Mouse (Mus musculus): ENCODE data around the gene Ppa1. TPM values are rescaled to one million over a fixed set of nuclear protein-coding genes. Genes with fewer than 3 reads are reported as not detected.
"Not testable (repeated sequence)": the region's sequence is repeated elsewhere in the genome, so short reads cannot be mapped to it uniquely, and the experiment has no call there.

Gene Ppa1
- polyA plus RNA-seq (2014; fragmentation: Nextera tagmentation; extraction: Ambion mirVana) = 218 and 237 TPM in 2 replicates

- H3K4me3 ChIP-seq (ENCODE audit: low read depth, low read length) = peak within 1 kb of the TSS; percentile 82
- peak; percentile 91 for DNase-seq (ENCODE audit: low spot score)
- WGBS = 3% methylated on average over 50 of the region's 50 CpGs
- H3K4me1 ChIP-seq (replicated peaks; ENCODE audit: control insufficient read depth, insufficient read depth, low read length) = peaks cover 8% of the 10 kb centered on the region
- peak within 1 kb of the TSS; percentile 80 for H3K9ac ChIP-seq (ENCODE audit: low read depth, low read length)
- peak within 1 kb of the TSS; percentile 66 for H3K27ac ChIP-seq (ENCODE audit: low read depth, low read length)
- ATAC-seq (replicated peaks; ENCODE audit: low FRiP score) = peak; percentile 92
- H3K36me3 ChIP-seq (ENCODE audit: control insufficient read depth, insufficient read depth, low read length) = no peaks in the 10 kb centered on the region
- peak within 1 kb of the TSS; percentile 69 for H3K4me2 ChIP-seq
- no peaks in the 10 kb centered on the region for H3K27me3 ChIP-seq (replicated peaks; ENCODE audit: control insufficient read depth, insufficient read depth, low read length)
- H3K9me3 ChIP-seq (ENCODE audit: control insufficient read depth, low read length) = no peaks in the 10 kb centered on the region
These were observed at the start of gene Ppa1 for GRCm38 (mm10) chr10:61647790-61648736. Gene Ppa1 (plus strand): TSS chr10:61648552.

- no peak for DNase-seq (ENCODE audit: low spot score)
- Histone ChIP-seq H3K27ac (ENCODE audit: low read depth, low read length) (no peak overlapping the region), H3K9ac (ENCODE audit: low read depth, low read length) (no peak overlapping the region), H3K36me3 (ENCODE audit: control insufficient read depth, insufficient read depth, low read length) (no peaks in the 10 kb centered on the region), H3K4me2 (no peak overlapping the region), H3K9me3 (ENCODE audit: control insufficient read depth, low read length) (no peaks in the 10 kb centered on the region), H3K27me3 (replicated peaks; ENCODE audit: control insufficient read depth, insufficient read depth, low read length) (peaks cover 30% of the 10 kb centered on the region), H3K4me3 (ENCODE audit: low read depth, low read length) (no peak overlapping the region), H3K4me1 (replicated peaks; ENCODE audit: control insufficient read depth, insufficient read depth, low read length) (peaks cover 8% of the 10 kb centered on the region)
- 73% methylated on average over 9 of the region's 9 CpGs for WGBS
- ATAC-seq (replicated peaks; ENCODE audit: low FRiP score) = no peak
These were observed 48.7 kb upstream of the Ppa1 start for GRCm38 (mm10) chr10:61599556-61600114.

- 11% methylated on average over 14 of the region's 14 CpGs for WGBS
- peak overlapping the region; percentile 29 for H3K4me3 ChIP-seq (ENCODE audit: low read depth, low read length)
These were observed 45.9 kb upstream of the Ppa1 start for GRCm38 (mm10) chr10:61602283-61603033.

DNA sequence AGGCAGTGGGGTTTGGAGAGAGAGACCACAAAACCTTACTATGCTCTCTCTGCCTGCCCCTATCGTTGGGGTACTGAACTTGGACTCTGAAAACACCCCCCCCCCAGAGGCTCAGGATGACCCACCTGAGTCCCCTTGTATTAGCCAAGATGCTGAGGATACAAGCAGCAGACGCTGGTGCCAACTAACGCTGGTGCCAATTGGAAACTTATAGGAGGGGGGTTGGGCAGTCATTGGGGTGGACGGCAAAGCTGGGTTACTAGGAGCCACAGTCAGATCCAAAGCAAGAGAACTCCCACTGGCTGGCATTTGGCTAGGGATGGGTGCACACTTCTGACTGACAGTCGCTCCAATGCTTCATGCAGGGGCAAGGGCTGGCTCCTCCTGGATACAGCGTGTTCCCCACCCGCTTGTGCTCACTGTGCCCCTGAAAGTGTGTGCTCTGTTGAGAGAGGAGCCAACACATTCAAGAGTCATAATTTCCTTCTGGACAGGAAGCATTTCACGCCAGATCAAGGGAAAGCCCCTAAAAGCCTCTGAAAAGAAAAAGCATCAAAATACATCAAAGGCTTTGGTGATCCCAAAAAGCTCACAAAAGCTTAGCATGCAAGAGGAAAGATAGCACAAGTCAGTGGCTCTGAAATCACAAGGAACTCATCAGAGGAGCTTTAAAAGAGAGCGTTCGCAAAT is 43.8 kb upstream of the Ppa1 start:
- Histone ChIP-seq H3K27ac (ENCODE audit: low read depth, low read length) (no peak overlapping the region), H3K36me3 (ENCODE audit: control insufficient read depth, insufficient read depth, low read length) (no peaks in the 10 kb centered on the region), H3K4me2 (no peak overlapping the region), H3K27me3 (replicated peaks; ENCODE audit: control insufficient read depth, insufficient read depth, low read length) (0 out of 2 replicates have a peak, but pooled peaks cover 5% of the 10 kb centered on the region), H3K4me3 (ENCODE audit: low read depth, low read length) (no peak overlapping the region), H3K9ac (ENCODE audit: low read depth, low read length) (no peak overlapping the region), H3K9me3 (ENCODE audit: control insufficient read depth, low read length) (no peaks in the 10 kb centered on the region), H3K4me1 (replicated peaks; ENCODE audit: control insufficient read depth, insufficient read depth, low read length) (0 out of 2 replicates have a peak, but pooled peaks cover 3% of the 10 kb centered on the region)
- ATAC-seq (replicated peaks; ENCODE audit: low FRiP score) = no peak
- no peak for DNase-seq (ENCODE audit: low spot score)
- WGBS = 68% methylated on average over 10 of the region's 10 CpGs

More at GRCm38 (mm10) chr10:61602283-61603033, 45.9 kb upstream of the Ppa1 start:
- Histone ChIP-seq H3K9me3 (ENCODE audit: control insufficient read depth, low read length) (no peaks in the 10 kb centered on the region), H3K9ac (ENCODE audit: low read depth, low read length) (no peak overlapping the region), H3K27ac (ENCODE audit: low read depth, low read length) (no peak overlapping the region), H3K27me3 (replicated peaks; ENCODE audit: control insufficient read depth, insufficient read depth, low read length) (peaks cover 7% of the 10 kb centered on the region; the same call in 1 of the 2 replicates), H3K36me3 (ENCODE audit: control insufficient read depth, insufficient read depth, low read length) (no peaks in the 10 kb centered on the region), H3K4me1 (replicated peaks; ENCODE audit: control insufficient read depth, insufficient read depth, low read length) (0 out of 2 replicates have a peak, but pooled peaks cover 3% of the 10 kb centered on the region), H3K4me2 (peak overlapping the region; percentile 67)
- DNase-seq (ENCODE audit: low spot score) (peak; percentile 66), ATAC-seq (replicated peaks; ENCODE audit: low FRiP score) (peak; percentile 72)

DNA sequence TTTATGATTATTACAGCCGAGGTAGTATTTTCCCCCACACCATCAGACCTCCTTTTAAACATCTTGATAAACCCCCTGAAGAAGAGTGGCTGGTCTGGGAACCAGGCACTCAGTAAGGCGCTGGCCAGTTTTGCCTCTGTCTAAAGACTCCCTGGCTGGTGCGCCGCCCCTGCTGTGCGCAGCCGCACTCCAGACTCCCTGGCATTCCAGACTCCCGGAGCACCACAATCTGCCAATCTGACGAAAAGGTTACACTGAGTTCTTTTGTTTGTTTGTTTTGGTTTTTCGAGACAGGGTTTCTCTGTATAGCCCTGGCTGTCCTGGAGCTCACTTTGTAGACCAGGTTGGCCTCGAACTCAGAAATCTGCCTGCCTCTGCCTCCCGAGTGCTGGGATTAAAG is 43.0 kb upstream of the Ppa1 start:
- not testable (repeated sequence) for H3K4me3 ChIP-seq (ENCODE audit: low read depth, low read length)

DNA sequence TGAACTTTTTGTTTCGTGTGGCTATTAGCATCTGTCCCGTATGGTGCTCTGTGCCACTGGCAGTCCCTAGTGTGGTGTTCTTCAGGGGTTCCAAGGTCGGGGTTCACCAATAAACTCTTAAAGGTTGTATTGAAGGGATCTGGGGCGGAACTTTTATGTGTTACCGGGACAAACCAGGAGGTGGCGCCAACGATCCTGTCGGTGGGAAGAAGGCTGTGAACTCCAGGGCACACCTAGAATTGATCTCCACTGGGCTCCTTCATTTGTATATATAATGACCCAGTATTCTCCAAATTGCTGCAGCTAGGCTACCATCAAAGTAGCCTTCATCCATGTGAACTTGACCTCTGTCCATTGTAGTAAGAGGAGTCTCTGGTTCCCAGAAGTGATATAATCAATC is 42.5 kb upstream of the Ppa1 start:
- DNase-seq (ENCODE audit: low spot score) = peak; percentile 55
- no peak overlapping the region for H3K27ac ChIP-seq (ENCODE audit: low read depth, low read length)

More for the DNA sequence above, 43.0 kb upstream of the Ppa1 start:
- not testable (repeated sequence) for H3K27ac ChIP-seq (ENCODE audit: low read depth, low read length); H3K9me3 ChIP-seq (ENCODE audit: control insufficient read depth, low read length); H3K4me1 ChIP-seq (replicated peaks; ENCODE audit: control insufficient read depth, insufficient read depth, low read length); H3K9ac ChIP-seq (ENCODE audit: low read depth, low read length); H3K27me3 ChIP-seq (replicated peaks; ENCODE audit: control insufficient read depth, insufficient read depth, low read length); DNase-seq (ENCODE audit: low spot score); H3K4me2 ChIP-seq; H3K36me3 ChIP-seq (ENCODE audit: control insufficient read depth, insufficient read depth, low read length); ATAC-seq (replicated peaks; ENCODE audit: low FRiP score)
- 62% methylated on average over 11 of the region's 11 CpGs for WGBS

DNA sequence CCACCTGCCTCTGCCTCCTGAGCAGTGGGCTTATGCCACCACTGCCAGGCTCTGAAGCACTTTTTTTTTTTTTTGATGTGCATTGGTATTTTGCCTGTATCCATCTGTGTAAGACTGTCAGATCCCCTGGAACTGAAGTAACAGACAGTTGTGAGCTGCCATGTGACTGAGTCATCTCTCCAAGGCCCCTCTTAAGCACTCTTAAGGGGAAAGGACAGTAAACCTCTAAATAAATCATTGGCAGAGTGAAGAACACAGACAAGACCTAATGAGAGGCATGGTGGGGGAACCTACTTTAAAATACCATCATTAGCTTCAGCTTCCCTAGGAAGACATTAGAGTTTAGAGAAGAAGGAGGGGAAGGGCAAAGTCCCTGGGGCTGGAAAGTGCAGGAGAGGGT is 40.1 kb upstream of the Ppa1 start:
- ATAC-seq (replicated peaks; ENCODE audit: low FRiP score) = no peak
- Histone ChIP-seq H3K4me1 (replicated peaks; ENCODE audit: control insufficient read depth, insufficient read depth, low read length) (no peaks in the 10 kb centered on the region), H3K9ac (ENCODE audit: low read depth, low read length) (no peak overlapping the region), H3K27me3 (replicated peaks; ENCODE audit: control insufficient read depth, insufficient read depth, low read length) (0 out of 2 replicates have a peak, but pooled peaks cover 5% of the 10 kb centered on the region), H3K27ac (ENCODE audit: low read depth, low read length) (no peak overlapping the region), H3K36me3 (ENCODE audit: control insufficient read depth, insufficient read depth, low read length) (no peaks in the 10 kb centered on the region), H3K9me3 (ENCODE audit: control insufficient read depth, low read length) (no peaks in the 10 kb centered on the region), H3K4me2 (no peak overlapping the region), H3K4me3 (ENCODE audit: low read depth, low read length) (no peak overlapping the region)
- DNase-seq (ENCODE audit: low spot score) = no peak

More for the DNA sequence above, 42.5 kb upstream of the Ppa1 start:
- Histone ChIP-seq H3K4me2 (no peak overlapping the region), H3K36me3 (ENCODE audit: control insufficient read depth, insufficient read depth, low read length) (no peaks in the 10 kb centered on the region), H3K9me3 (ENCODE audit: control insufficient read depth, low read length) (no peaks in the 10 kb centered on the region), H3K9ac (ENCODE audit: low read depth, low read length) (no peak overlapping the region), H3K4me1 (replicated peaks; ENCODE audit: control insufficient read depth, insufficient read depth, low read length) (0 out of 2 replicates have a peak, but pooled peaks cover 3% of the 10 kb centered on the region), H3K4me3 (ENCODE audit: low read depth, low read length) (no peak overlapping the region), H3K27me3 (replicated peaks; ENCODE audit: control insufficient read depth, insufficient read depth, low read length) (0 out of 2 replicates have a peak, but pooled peaks cover 5% of the 10 kb centered on the region)
- WGBS = 7% methylated on average over 8 of the region's 8 CpGs
- ATAC-seq (replicated peaks; ENCODE audit: low FRiP score) = no peak
